Comparison of ENCODE assay signal across 17 mouse cellular contexts in the genomic region with DNA sequence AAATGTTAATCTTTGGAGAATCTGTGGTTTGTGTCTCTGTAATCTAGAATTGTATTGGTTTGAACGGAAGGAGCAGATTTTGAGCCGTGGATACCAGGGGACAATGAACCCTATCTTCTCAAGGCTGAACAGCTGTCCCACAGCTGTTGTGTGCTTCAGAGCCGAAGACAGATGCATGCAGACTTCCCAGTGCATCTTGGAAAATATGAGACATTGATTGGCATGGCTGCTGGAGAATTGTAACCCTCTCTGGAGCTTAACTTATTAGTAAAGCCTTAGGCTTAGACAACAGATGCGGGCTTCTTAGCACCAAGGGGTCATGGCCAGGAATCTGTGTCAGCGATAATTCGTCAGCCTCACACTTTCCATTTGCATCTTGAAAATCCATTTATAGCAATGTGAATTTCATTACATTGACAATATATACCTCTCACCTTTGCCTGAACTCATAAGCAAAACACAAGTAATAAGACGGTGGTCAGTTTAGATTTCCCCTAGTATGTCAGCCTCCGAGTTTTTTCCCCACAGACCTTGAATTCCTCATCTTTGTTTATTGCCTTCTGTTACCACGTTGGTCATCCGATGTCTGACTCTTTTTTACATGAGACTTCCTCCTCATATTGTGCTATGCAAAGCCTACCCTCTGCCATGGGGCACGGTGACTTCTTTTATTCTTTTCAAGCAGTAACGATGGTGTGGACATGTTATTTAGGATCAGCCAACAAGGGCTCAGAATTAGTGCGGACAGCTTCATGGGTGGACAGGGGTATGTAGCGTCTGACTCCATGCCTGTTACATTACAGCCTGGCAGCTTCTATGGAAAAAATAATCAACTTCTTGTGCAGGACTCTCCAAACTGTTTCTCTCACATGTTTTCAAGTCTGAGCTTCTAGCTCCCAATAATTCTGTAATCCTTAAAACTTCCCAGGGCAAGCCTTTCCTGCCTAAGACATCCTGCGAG. TPM values are rescaled to one million over a fixed set of nuclear protein-coding genes. Genes with fewer than 3 reads are reported as not detected.
DNase-seq lines count a peak whose midpoint lies in the region; ATAC-seq and TF ChIP-seq lines count a peak whose summit lies in the region.
"Had no signal": no experiment of that assay in that cellular context is flagged by ENCODE, and none has a peak within 500 bp of the region (broad histone marks: within the 10 kb centered on the region; RNA-seq: fewer than 3 reads in every experiment).

No protein-coding gene starts in this region.

- TF ChIP-seq EP300 in heart, postnatal 0 days (IDR thresholded peaks at IDR 0.05; ENCODE audit: low read depth), result no peak

- no peaks in the 10 kb centered on the region for H3K27me3 ChIP-seq in heart, postnatal 0 days (ENCODE audit: control insufficient read depth, insufficient read depth, low read length)
- no peaks in the 10 kb centered on the region for H3K27me3 ChIP-seq in intestine, postnatal 0 days (replicated peaks; ENCODE audit: control insufficient read depth, insufficient read depth, low read length)
- H3K27me3 ChIP-seq: hindbrain, embryonic 13.5 days had no signal

- no peak overlapping the region for H3K4me3 ChIP-seq in gastrocnemius, adult 2 months
- no peak overlapping the region for H3K4me3 ChIP-seq in heart, postnatal 0 days (ENCODE audit: low read depth, low read length)
- no peak overlapping the region for H3K4me3 ChIP-seq in intestine, postnatal 0 days (ENCODE audit: low read depth, low read length)
- H3K4me3 ChIP-seq: hindbrain, embryonic 13.5 days had no signal

- TF ChIP-seq CTCF in gastrocnemius, adult 2 months (IDR thresholded peaks at IDR 0.05), result no peak
- TF ChIP-seq CTCF in heart, postnatal 0 days (IDR thresholded peaks at IDR 0.05; ENCODE audit: low read depth), result no peak
- no peak for TF ChIP-seq CTCF in intestine, postnatal 0 days (IDR thresholded peaks at IDR 0.05; ENCODE audit: low read depth)

- no peak overlapping the region for H3K9ac ChIP-seq in heart, postnatal 0 days (replicated peaks; ENCODE audit: low read depth, low read length)
- no peak overlapping the region for H3K9ac ChIP-seq in intestine, postnatal 0 days (ENCODE audit: low read depth, low read length)
- H3K9ac ChIP-seq: hindbrain, embryonic 13.5 days had no signal

- H3K36me3 ChIP-seq in heart, postnatal 0 days (replicated peaks; ENCODE audit: control insufficient read depth, insufficient read depth, low read length), result no peaks in the 10 kb centered on the region
- no peaks in the 10 kb centered on the region for H3K36me3 ChIP-seq in intestine, postnatal 0 days (ENCODE audit: control insufficient read depth, insufficient read depth)
- H3K36me3 ChIP-seq: hindbrain, embryonic 13.5 days had no signal

- H3K4me1 ChIP-seq in heart, postnatal 0 days (ENCODE audit: control insufficient read depth, insufficient read depth), result no peaks in the 10 kb centered on the region
- no peaks in the 10 kb centered on the region for H3K4me1 ChIP-seq in intestine, postnatal 0 days (replicated peaks; ENCODE audit: control insufficient read depth, insufficient read depth, low read length)
- H3K4me1 ChIP-seq: hindbrain, embryonic 13.5 days had no signal

- WGBS in heart, postnatal 0 days, result 67% methylated on average over 15 of the region's 15 CpGs
- WGBS in intestine, postnatal 0 days, result 74% methylated on average over 15 of the region's 15 CpGs

- DNase-seq in gastrocnemius, adult 2 months, result peak; percentile 24
- DNase-seq in gastrocnemius, adult 18-20 months (ENCODE audit: low spot score), result no peak
- DNase-seq in 3T3-L1 (ENCODE audit: low read depth, low spot score), result peak; percentile 26
- no peak for DNase-seq in heart, postnatal 0 days (ENCODE audit: low spot score)
- DNase-seq in lung, postnatal 25 days (ENCODE audit: low spot score), result peak; percentile 23
- DNase-seq in cerebellum, adult 18-20 months, result no peak
- no peak for DNase-seq in thymus, postnatal 25 days
- DNase-seq: cerebellum, adult 11-12 months; gastrocnemius, postnatal 10 days; kidney, adult 11 months; thymus, adult 2 months had no signal

- no peak overlapping the region for H3K27ac ChIP-seq in gastrocnemius, adult 2 months
- H3K27ac ChIP-seq in heart, postnatal 0 days (ENCODE audit: low read depth), result no peak overlapping the region
- no peak overlapping the region for H3K27ac ChIP-seq in intestine, postnatal 0 days (ENCODE audit: low read depth, low read length)
- H3K27ac ChIP-seq: hindbrain, embryonic 13.5 days had no signal

- no peaks in the 10 kb centered on the region for H3K9me3 ChIP-seq in heart, postnatal 0 days (replicated peaks; ENCODE audit: control insufficient read depth, low read length)
- no peaks in the 10 kb centered on the region for H3K9me3 ChIP-seq in intestine, postnatal 0 days (ENCODE audit: control insufficient read depth)
- H3K9me3 ChIP-seq: hindbrain, embryonic 13.5 days had no signal

- intact Hi-C loops in gastrocnemius, adult 2 months (cut with DNase I), result no loop called here

- H3K4me2 ChIP-seq in heart, postnatal 0 days (ENCODE audit: low read depth, low read length), result no peak overlapping the region
- H3K4me2 ChIP-seq in intestine, postnatal 0 days (replicated peaks; ENCODE audit: low read depth), result no peak overlapping the region
- H3K4me2 ChIP-seq: hindbrain, embryonic 13.5 days; midbrain, embryonic 11.5 days had no signal

- 0 out of 2 replicates have a peak, but pooled peaks have one; percentile 20 for ATAC-seq in heart, postnatal 0 days (ENCODE audit: insufficient read depth, low read depth)
- no peak for ATAC-seq in intestine, postnatal 0 days
- ATAC-seq: activated CD4-positive, CD25-positive, alpha-beta regulatory T cell, adult 4 months had no signal

RNA-seq across cellular contexts. Expression of gene C1qtnf3, which starts 11.7 kb away (rescaled TPM):
- 1 to 10 TPM in 1 of 2 experiments, under 1 TPM in 1; 0.31 to 1.5 TPM for total RNA-seq in gastrocnemius, adult 2 months (2021)
- total RNA-seq in gastrocnemius, adult 18-20 months (2021), result under 1 TPM; 0.71 to 0.74 TPM
- total RNA-seq in heart, postnatal 0 days (2014; rRNA removed; ENCODE audit: low replicate concordance), result 6.5 TPM in 1 of 2 replicates, not detected in the other
- 0.16 and 1.3 TPM in 2 replicates for polyA plus RNA-seq in heart, postnatal 0 days (2015; fragmentation: Nextera tagmentation; extraction: Ambion mirVana)
- polyA plus RNA-seq in intestine, postnatal 0 days (2015; fragmentation: Nextera tagmentation; extraction: Ambion mirVana), result 7.2 and 7.9 TPM in 2 replicates
- total RNA-seq: MEL had no signal
- polyA plus RNA-seq: activated CD4-positive, CD25-positive, alpha-beta regulatory T cell, adult 4 months; spleen, adult 2 months had no signal

RNA-seq across cellular contexts. Expression of gene Amacr, which starts 41.1 kb away (rescaled TPM):
- total RNA-seq in gastrocnemius, adult 2 months (2021), result 10 to 100 TPM; 15.5 to 23.3 TPM
- total RNA-seq in gastrocnemius, adult 18-20 months (2021), result 10 to 100 TPM; 16.7 to 17.0 TPM
- 11.2 and 25.5 TPM in 2 replicates for total RNA-seq in heart, postnatal 0 days (2014; rRNA removed; ENCODE audit: low replicate concordance)
- polyA plus RNA-seq in heart, postnatal 0 days (2015; fragmentation: Nextera tagmentation; extraction: Ambion mirVana), result 24.7 and 25.8 TPM in 2 replicates
- 17.7 and 18.1 TPM in 2 replicates for polyA plus RNA-seq in intestine, postnatal 0 days (2015; fragmentation: Nextera tagmentation; extraction: Ambion mirVana)
- total RNA-seq: MEL had no signal

Comparison
In these comparisons a context has a peak if more than half of its experiments do, and no peak if none do; other contexts are left out.
1. DNase-seq: peak in gastrocnemius, adult 2 months (single experiment), 3T3-L1 (single experiment) and lung, postnatal 25 days (single experiment); none in gastrocnemius, adult 18-20 months (single experiment), heart, postnatal 0 days (single experiment), cerebellum, adult 18-20 months (0 of 2) and thymus, postnatal 25 days (single experiment).